Mouse (Mus musculus) liver, embryonic 13.5 days (tissue): ENCODE measurements at regions not wholly inside any gene's neighbourhood (a gene's known extent, or its start where the extent isn't known, plus 50 kb on each side); places are given as distances from the start of the nearest gene placed in this dataset.

Source experiments
- ATAC-seq: fragments of 200-750 bp; cut with Nextera tagmentation; 2 replicates; pipeline ENCODE4 v1.8.0; 2017; ENCODE audit warnings: low read depth, mild to moderate bottlenecking, moderate number of reproducible peaks, moderate library complexity
- DNase-seq: peaks from one replicate; pipeline ENCODE4 v3.0.0; 2022
- H3K27ac ChIP-seq: fragments of 300-500 bp; sonication (generic); 2 replicates; pipeline ENCODE4 v1.5.1; 2015; ENCODE audit warnings: moderate library complexity, mild to moderate bottlenecking, inconsistent platforms
- H3K27me3 ChIP-seq: fragments of 300-500 bp; sonication (generic); 2 replicates; pipeline ENCODE4 v1.6.1; 2015; ENCODE audit warnings: mild to moderate bottlenecking, inconsistent platforms
- H3K36me3 ChIP-seq: fragments of 300-500 bp; sonication (generic); 2 replicates; pipeline ENCODE4 v1.6.1; 2015; ENCODE audit warnings: mild to moderate bottlenecking, inconsistent platforms
- H3K4me1 ChIP-seq: fragments of 300-500 bp; sonication (generic); replicated peaks from 2 replicates; pipeline ENCODE4 v1.6.1; 2015; ENCODE audit warnings: inconsistent platforms
- H3K4me2 ChIP-seq: fragments of 300-500 bp; sonication (generic); 2 replicates; pipeline ENCODE4 v1.6.1; 2015; ENCODE audit warnings: inconsistent platforms, mild to moderate bottlenecking, moderate library complexity
- H3K4me3 ChIP-seq: fragments of 300-500 bp; sonication (generic); replicated peaks from 2 replicates; pipeline ENCODE4 v1.5.1; 2015; ENCODE audit warnings: mild to moderate bottlenecking, inconsistent platforms
- H3K9ac ChIP-seq: fragments of 300-500 bp; sonication (generic); 2 replicates; pipeline ENCODE4 v1.6.1; 2015; ENCODE audit warnings: mild to moderate bottlenecking, inconsistent platforms
- H3K9me3 ChIP-seq: fragments of 300-500 bp; sonication (generic); replicated peaks from 2 replicates; pipeline ENCODE4 v1.6.1; 2016; ENCODE audit warnings: inconsistent platforms
- WGBS: fragments of 180-500 bp; shearing (Covaris S2); methylation state at CpG from one replicate; pipeline ENCODE4 v1.1.7; 2015; ENCODE audit not compliant: insufficient replicate concordance; 5-methylcytosine and 5-hydroxymethylcytosine counted together

GRCm38 (mm10) chr9:23069161-23069560 lies 153.7 kb upstream of the Bmper start:
- no peaks in the 10 kb centered on the region for H3K4me1 ChIP-seq
- no peaks in the 10 kb centered on the region for H3K36me3 ChIP-seq
- no peaks in the 10 kb centered on the region for H3K9me3 ChIP-seq
- ATAC-seq: no peak
- H3K27ac ChIP-seq: no peak overlapping the region
- no peak overlapping the region for H3K9ac ChIP-seq
- H3K4me3 ChIP-seq: no peak overlapping the region
- no peak for DNase-seq
- no peaks in the 10 kb centered on the region for H3K27me3 ChIP-seq
- H3K4me2 ChIP-seq: no peak overlapping the region
- 83% methylated on average over 7 of the region's 7 CpGs for WGBS

DNA sequence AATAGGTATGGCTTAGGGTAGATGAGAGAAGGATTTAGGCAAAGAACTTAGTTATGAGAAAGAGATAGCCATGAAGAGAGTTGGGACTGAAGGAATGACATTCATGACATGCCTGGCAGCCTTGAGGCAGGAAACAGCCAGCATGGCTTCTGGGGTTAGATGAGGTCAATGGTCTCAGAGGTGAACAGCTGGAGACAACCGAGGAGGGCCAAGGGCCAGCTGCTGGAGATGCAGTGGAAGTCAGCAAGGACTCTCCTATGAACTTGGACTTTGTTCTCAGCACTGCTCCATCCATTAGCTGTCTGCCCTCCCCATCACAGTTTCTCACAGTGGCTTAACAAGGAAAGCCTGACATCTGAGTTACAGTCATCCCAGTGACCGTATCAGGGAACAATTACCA lies 151.9 kb upstream of the Bmper start:
- no peak for ATAC-seq
- H3K9me3 ChIP-seq: no peaks in the 10 kb centered on the region
- H3K27ac ChIP-seq: no peak overlapping the region
- H3K27me3 ChIP-seq: no peaks in the 10 kb centered on the region
- H3K4me3 ChIP-seq: no peak overlapping the region
- DNase-seq: no peak
- H3K9ac ChIP-seq: no peak overlapping the region
- no peaks in the 10 kb centered on the region for H3K4me1 ChIP-seq
- WGBS: 53% methylated on average over 2 of the region's 2 CpGs
- H3K36me3 ChIP-seq: no peaks in the 10 kb centered on the region
- H3K4me2 ChIP-seq: no peak overlapping the region

DNA sequence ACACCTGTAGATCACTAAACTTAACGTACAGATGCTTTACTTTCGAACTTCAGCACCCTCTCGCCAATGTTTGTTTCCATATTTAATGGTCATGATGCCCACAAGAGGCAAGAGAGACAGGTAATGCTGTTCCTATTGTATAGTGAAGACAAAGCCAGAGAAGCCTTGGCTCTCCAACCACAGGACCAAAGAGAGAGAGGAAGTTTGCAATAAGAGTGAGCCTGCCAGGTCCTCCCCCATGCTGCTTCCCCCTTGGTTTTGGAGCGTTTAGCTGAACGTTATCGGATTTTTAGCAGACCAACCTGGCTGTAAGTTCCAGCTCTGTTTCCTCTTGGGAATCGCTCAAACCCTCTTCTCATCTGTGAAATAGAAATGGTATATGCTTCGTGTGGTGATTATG lies 150.1 kb upstream of the Bmper start:
- DNase-seq (no peak), ATAC-seq (no peak)
- WGBS: 49% methylated on average over 8 of the region's 8 CpGs
- Histone ChIP-seq H3K27me3 (no peaks in the 10 kb centered on the region), H3K36me3 (no peaks in the 10 kb centered on the region), H3K9ac (no peak overlapping the region), H3K4me2 (no peak overlapping the region), H3K4me3 (no peak overlapping the region), H3K9me3 (no peaks in the 10 kb centered on the region), H3K4me1 (no peaks in the 10 kb centered on the region), H3K27ac (no peak overlapping the region)

GRCm38 (mm10) chr9:23083562-23083961 lies 139.3 kb upstream of the Bmper start:
- H3K4me3 ChIP-seq: no peak overlapping the region
- WGBS: 47% methylated on average over 17 of the region's 17 CpGs
- ATAC-seq: no peak

GRCm38 (mm10) chr9:23089339-23089738 lies 133.5 kb upstream of the Bmper start:
- H3K4me3 ChIP-seq: no peak overlapping the region
- H3K4me2 ChIP-seq: no peak overlapping the region
- no peaks in the 10 kb centered on the region for H3K27me3 ChIP-seq
- no peaks in the 10 kb centered on the region for H3K9me3 ChIP-seq
- no peak for DNase-seq
- no peaks in the 10 kb centered on the region for H3K4me1 ChIP-seq
- no peak overlapping the region for H3K9ac ChIP-seq
- ATAC-seq: no peak
- H3K27ac ChIP-seq: no peak overlapping the region
- 68% methylated on average over 2 of the region's 2 CpGs for WGBS
- no peaks in the 10 kb centered on the region for H3K36me3 ChIP-seq

More at GRCm38 (mm10) chr9:23083562-23083961, 139.3 kb upstream of the Bmper start:
- Histone ChIP-seq H3K9ac (no peak overlapping the region), H3K36me3 (no peaks in the 10 kb centered on the region), H3K4me1 (no peaks in the 10 kb centered on the region), H3K9me3 (no peaks in the 10 kb centered on the region), H3K4me2 (no peak overlapping the region), H3K27me3 (no peaks in the 10 kb centered on the region), H3K27ac (no peak overlapping the region)
- no peak for DNase-seq

- 57% methylated on average over 11 of the region's 11 CpGs for WGBS
- no peak overlapping the region for H3K27ac ChIP-seq
These were observed 125.6 kb upstream of the Bmper start for GRCm38 (mm10) chr9:23097134-23097789.

GRCm38 (mm10) chr9:23101584-23101983 lies 121.3 kb upstream of the Bmper start:
- Histone ChIP-seq H3K36me3 (no peaks in the 10 kb centered on the region), H3K27ac (no peak overlapping the region), H3K4me2 (no peak overlapping the region), H3K9ac (no peak overlapping the region), H3K4me3 (no peak overlapping the region), H3K9me3 (no peaks in the 10 kb centered on the region), H3K4me1 (no peaks in the 10 kb centered on the region), H3K27me3 (no peaks in the 10 kb centered on the region)
- DNase-seq: no peak
- ATAC-seq: no peak

More at GRCm38 (mm10) chr9:23097134-23097789, 125.6 kb upstream of the Bmper start:
- no peaks in the 10 kb centered on the region for H3K36me3 ChIP-seq
- DNase-seq (no peak), ATAC-seq (no peak)
- H3K4me3 ChIP-seq: no peak overlapping the region
- H3K4me2 ChIP-seq: no peak overlapping the region
- H3K9me3 ChIP-seq: no peaks in the 10 kb centered on the region
- H3K27me3 ChIP-seq: no peaks in the 10 kb centered on the region
- H3K4me1 ChIP-seq: no peaks in the 10 kb centered on the region
- H3K9ac ChIP-seq: no peak overlapping the region

DNA sequence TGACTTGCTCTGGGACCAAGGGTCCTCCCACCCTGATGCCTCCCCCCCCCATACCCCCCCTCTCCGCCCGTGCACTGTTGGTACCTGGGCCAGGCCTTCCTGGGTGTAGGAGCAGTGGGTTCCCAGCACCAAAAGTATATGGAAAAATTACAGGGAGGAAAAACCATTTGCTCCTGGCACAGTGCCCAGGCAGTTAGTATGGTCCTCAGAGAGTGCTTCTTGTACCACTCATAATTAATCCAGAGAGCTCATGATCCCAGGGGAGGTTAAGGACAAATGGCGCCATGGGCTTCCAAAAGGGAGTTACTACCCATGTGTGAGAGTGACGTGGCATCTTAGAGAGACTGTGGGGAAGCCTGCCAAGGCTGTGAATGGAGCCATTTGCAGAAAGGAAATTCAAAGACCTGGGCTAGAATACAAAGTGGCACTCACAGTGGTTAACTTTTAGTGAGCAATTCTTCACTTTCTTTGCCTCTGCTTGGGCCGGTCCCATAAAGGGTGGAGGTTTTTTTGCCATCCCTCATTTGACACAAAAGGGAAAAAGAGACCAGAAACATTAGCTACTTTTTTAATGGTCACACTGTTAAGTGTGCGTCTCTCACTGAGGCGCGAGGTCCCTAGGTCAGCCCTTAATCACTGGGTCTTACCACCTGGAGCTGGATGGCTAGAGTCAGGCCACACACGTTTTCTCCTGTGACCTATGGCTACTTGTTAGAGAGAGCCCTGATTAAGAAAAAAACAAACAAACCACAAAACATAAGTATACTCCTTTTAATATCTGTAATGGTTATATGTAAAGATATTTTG lies 120.7 kb upstream of the Bmper start:
- Histone ChIP-seq H3K4me1 (no peaks in the 10 kb centered on the region), H3K27ac (no peak overlapping the region), H3K9me3 (no peaks in the 10 kb centered on the region), H3K36me3 (no peaks in the 10 kb centered on the region), H3K4me3 (no peak overlapping the region), H3K27me3 (no peaks in the 10 kb centered on the region), H3K9ac (no peak overlapping the region), H3K4me2 (no peak overlapping the region)
- ATAC-seq (no peak), DNase-seq (no peak)
- 71% methylated on average over 9 of the region's 9 CpGs for WGBS

- no peaks in the 10 kb centered on the region for H3K9me3 ChIP-seq
- H3K36me3 ChIP-seq: no peaks in the 10 kb centered on the region
- no peaks in the 10 kb centered on the region for H3K4me1 ChIP-seq
- H3K4me2 ChIP-seq: no peak overlapping the region
- no peak overlapping the region for H3K9ac ChIP-seq
- no peaks in the 10 kb centered on the region for H3K27me3 ChIP-seq
- no peak overlapping the region for H3K27ac ChIP-seq
- ATAC-seq (no peak), DNase-seq (no peak)
- H3K4me3 ChIP-seq: no peak overlapping the region
- 43% methylated on average over 6 of the region's 6 CpGs for WGBS
These were observed 111.4 kb upstream of the Bmper start for GRCm38 (mm10) chr9:23111500-23111899.

DNA sequence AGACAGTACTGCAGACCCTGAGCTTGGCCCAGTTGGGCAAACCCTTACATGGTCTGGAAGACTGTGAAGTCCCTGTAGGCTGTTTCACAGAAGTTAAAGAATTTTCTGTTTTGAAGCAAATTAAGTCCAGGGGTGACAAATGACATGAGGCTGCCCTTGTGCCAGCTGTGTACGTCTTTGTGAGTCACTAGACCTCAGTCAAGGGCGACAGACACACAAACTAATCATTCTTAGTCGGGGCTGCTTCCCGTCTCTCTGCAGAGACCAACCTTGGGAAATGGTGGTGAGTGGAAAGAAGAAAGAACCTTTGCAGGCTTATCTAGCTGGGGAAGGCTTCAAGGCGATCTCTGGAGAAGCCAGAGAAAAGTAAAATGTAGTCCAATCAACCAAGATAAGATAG lies 107.8 kb upstream of the Bmper start:
- WGBS: 21% methylated on average over 5 of the region's 5 CpGs
- ATAC-seq (no peak), DNase-seq (no peak)
- H3K4me2 ChIP-seq: no peak overlapping the region
- H3K4me1 ChIP-seq: no peaks in the 10 kb centered on the region
- H3K27ac ChIP-seq: no peak overlapping the region
- H3K9ac ChIP-seq: no peak overlapping the region
- H3K36me3 ChIP-seq: no peaks in the 10 kb centered on the region
- H3K9me3 ChIP-seq: no peaks in the 10 kb centered on the region
- H3K4me3 ChIP-seq: no peak overlapping the region
- no peaks in the 10 kb centered on the region for H3K27me3 ChIP-seq

- H3K9me3 ChIP-seq: no peaks in the 10 kb centered on the region
- H3K27me3 ChIP-seq: no peaks in the 10 kb centered on the region
- DNase-seq (no peak), ATAC-seq (no peak)
- H3K36me3 ChIP-seq: no peaks in the 10 kb centered on the region
- no peak overlapping the region for H3K4me2 ChIP-seq
- WGBS: 13% methylated on average over 5 of the region's 5 CpGs
- H3K27ac ChIP-seq: no peak overlapping the region
- H3K4me3 ChIP-seq: no peak overlapping the region
- no peak overlapping the region for H3K9ac ChIP-seq
- H3K4me1 ChIP-seq: no peaks in the 10 kb centered on the region
These were observed 107.3 kb upstream of the Bmper start for GRCm38 (mm10) chr9:23115540-23115939.

DNA sequence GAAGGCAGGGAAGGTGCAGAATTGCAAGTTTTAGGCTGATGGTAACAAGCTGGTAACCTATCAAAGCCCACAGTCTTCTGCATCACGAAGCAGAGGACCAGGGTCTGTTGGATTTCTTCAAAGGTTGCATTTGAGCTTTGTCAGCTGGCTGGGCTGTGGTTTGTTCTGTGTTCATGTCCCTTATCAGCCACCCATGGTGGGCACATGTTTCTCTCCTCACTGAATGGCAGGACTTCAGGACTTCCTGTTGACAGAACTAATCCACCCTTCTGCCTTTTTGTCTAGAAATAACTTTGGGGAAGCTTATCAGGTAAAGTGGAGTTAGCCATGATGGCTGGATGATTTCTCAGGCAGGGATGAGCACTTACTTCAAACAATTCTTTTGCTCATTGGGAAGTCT lies 106.6 kb upstream of the Bmper start:
- ATAC-seq (no peak), DNase-seq (no peak)
- Histone ChIP-seq H3K27ac (no peak overlapping the region), H3K9me3 (no peaks in the 10 kb centered on the region), H3K36me3 (no peaks in the 10 kb centered on the region), H3K4me3 (no peak overlapping the region), H3K4me2 (no peak overlapping the region), H3K4me1 (no peaks in the 10 kb centered on the region), H3K9ac (no peak overlapping the region), H3K27me3 (no peaks in the 10 kb centered on the region)
- 9% methylated on average over 1 of the region's 1 CpGs for WGBS
